Mouse (Mus musculus) layer of hippocampus, adult 9-10 months (tissue): ENCODE data around the gene Cmtr2.

Source experiments
- DNase-seq: peaks from one replicate; pipeline ENCODE4 v3.0.0; 2022; ENCODE audit warnings: low spot score

Gene Cmtr2

DNA sequence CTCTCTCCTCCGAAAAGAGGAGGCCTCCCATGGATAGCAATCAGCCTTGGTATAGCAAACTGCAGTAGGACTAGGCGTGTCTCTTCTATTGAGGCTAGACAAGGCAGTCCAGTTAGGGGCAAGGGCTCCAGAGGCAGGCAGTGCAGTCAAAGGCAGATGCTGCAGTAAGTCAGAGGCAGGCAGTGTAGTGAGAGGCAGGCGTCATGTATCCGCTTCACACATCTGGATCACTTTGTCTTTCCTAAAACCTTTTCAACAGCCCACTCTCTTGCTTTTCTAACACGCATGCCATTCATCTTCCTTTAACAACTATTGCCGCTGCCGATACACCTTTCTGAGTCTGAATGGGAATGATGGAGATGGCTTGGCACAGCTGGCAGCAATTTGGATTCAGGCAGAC is at the start of gene Cmtr2:
TSS of gene Cmtr2 (plus strand) at position 301 of the 400 bp plus-strand sequence.
- DNase-seq: no peak

DNA sequence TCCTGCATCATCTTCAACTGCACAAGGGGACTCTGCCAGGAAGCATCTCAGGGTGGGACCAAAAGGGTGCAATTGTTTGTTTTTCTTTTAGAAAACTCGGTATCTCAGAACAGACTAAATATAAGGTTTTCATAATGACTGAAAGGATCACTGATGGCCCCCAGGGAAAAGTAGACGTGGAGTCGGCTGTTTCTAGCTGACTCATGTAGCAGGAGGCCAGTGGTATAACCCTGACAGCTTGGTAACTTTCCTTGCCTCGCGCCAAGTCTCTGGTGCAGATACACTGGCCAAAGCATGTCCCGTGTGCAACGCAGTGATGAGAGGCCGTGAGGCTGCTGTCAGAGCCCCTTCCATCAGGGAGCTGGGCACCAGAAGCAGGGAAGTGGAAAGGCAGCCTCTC is 49.2 kb upstream of the Cmtr2 start:
- no peak for DNase-seq

DNA sequence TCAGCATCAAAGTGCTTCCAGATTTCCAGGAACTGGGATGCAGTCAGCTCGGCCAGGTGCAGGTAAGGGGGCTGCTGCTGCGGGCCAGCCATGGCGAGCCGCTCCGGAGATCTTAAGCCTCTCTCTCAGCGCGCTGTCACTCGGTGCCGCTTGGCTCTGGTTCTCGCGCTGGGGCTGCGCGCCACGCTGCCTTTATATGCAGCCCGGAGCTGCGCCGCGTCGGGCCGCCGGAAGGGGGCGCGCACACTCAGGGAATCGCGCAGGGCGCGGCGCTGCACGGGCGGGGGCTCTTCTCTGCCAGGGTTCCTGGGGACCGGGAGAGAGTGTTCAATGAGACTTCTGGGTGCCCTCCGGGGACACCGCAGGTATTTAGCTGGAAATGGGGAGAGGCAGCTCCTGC is 47.4 kb upstream of the Cmtr2 start, which contains the start of gene Calb2:
TSS of gene Calb2 (minus strand) at position 165 of the 400 bp plus-strand sequence.
- DNase-seq: peak; percentile 31

DNA sequence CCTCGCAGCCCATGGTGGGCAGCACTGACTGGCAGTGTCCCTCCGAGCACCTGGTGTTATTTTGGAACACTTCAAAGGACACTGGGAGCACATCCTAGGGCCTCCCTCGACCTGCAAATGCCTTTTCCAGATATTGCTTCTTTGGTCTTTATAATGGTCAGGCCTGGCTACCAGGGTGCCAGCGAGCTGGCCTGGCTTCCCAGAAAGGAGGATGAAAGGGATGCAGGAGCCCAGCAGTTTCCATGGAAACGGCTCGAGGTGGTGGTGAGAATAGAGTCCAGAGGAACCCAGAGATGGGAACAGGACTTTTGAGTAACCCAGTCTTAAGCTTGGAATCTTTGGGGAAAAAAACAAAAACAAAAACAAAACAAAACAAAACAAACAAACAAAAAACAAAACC is 43.3 kb upstream of the Cmtr2 start:
- DNase-seq: no peak

DNA sequence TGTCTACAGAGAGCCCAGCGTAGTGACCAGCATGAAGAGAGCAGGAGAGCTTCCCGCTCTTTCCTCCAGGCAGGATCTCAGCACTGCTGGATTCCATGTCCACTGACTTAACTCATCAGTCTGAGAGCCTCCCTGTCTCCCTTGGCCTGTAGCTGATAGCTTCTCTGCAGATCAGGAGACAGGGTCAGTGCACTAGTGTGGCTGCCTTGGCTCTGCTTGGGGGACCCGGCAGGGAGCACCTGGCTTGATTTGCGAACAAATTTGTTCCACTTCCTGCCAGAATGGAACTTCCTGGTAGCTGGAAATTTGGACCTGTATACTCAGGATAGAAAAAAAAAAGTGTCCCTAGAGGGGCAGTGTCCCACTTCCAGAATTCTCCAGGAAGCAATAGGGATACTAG is 40.6 kb upstream of the Cmtr2 start:
- no peak for DNase-seq

DNA sequence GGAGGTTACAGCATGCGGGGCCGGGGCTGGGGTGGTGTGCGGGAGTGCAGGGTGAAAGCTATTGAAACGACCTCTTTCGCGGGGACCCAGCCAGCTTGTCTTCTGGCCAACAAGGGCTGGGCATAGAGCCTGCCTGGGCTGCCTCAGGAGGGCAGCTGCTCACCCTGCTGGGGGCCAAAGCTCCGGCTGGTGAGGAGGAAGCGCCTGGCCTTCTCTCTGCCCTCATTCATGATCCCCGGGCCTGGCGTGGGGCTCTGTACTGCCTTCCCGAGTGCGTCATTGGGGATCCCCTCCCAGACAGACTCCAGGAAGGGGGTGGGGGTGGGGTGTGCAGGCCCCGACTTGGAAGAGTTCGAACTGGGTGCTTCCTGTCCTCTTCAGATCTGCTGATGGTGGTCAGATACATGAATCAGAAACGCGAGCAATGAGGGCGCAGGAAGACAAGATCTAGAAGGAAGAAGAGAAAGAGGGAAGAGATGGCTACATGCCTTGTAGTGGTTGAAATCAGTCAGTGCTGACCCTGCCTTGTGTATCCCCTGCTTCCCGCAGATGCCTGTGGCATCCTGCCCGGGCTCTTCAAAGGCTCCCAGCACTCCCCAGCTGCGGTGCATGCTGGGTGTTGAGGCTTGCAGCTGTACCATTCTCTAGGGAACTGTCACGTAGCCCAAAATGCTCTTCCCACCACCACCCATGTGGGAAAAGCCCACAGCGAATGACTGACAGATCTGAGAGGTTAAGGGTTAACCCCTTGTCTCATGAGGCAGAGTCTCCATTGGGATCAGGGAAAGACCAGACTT is 37.9 kb upstream of the Cmtr2 start:
- DNase-seq: no peak

DNA sequence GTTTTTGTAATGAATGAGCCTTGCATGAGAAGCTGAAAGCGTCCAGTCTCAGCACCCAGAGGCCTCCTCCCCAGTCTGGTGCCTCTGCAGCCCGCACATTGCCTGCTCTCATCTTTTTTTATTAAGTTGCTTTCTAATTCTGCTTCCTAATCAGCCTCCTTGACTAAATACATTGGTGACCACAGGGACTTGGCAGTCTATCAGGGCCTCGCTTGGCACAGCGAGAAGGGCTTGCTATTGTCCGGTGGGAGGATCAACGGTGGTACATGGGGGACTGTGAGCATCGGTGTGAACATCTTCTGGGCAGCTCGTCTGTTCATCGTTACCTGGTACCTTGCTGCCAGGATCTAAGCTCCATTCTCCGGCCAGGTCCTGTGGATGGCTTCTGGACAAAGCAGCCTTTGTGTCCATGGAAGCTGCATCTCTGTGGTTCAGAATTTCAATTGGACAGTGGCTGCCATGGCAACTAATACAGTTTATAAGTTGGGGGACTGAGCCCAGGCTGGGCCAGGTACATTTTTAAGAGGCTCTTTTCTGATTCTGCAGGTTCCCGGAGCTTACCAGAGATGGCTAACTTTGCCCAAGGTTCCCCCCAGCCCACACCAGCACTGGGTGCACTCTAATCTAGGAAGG is 32.6 kb upstream of the Cmtr2 start:
- DNase-seq: no peak

DNA sequence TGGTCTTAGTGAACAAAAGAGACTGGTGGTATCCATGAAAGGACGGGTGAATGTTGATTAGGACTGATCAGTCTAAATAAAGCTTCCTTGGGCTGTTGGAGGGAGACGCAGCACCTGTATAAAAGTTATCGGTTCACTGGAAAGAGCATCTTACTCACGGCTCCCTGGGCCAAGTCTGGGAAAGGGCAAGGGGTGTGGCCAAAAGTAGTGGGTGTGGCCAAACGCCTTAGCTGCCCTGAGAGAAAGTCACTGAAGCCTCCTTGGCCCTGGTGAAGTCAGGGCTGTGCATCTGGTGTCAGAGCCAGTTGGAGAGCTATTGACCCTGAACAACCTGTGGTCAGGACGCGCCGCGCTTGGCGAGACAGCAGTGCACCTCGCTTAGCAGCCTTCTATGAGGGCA is 31.7 kb upstream of the Cmtr2 start:
- no peak for DNase-seq

DNA sequence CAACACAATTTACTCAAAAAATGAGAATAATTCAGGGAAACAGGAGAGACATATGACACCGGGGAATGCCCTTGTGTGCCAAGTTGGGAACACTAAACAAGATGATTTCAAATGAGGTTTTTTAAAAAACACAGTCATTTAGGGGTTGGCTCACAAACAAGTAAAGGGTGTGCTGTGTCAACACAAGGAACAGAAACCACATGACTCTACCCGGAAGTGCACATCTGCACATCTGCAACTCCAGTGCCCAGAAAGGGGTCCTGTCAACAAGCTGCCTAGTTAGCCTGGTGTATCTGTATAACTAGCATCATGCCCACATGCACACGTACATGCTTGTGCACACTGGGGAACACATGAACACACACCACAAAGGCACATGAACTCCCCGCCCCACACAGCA is 29.9 kb upstream of the Cmtr2 start:
- no peak for DNase-seq

DNA sequence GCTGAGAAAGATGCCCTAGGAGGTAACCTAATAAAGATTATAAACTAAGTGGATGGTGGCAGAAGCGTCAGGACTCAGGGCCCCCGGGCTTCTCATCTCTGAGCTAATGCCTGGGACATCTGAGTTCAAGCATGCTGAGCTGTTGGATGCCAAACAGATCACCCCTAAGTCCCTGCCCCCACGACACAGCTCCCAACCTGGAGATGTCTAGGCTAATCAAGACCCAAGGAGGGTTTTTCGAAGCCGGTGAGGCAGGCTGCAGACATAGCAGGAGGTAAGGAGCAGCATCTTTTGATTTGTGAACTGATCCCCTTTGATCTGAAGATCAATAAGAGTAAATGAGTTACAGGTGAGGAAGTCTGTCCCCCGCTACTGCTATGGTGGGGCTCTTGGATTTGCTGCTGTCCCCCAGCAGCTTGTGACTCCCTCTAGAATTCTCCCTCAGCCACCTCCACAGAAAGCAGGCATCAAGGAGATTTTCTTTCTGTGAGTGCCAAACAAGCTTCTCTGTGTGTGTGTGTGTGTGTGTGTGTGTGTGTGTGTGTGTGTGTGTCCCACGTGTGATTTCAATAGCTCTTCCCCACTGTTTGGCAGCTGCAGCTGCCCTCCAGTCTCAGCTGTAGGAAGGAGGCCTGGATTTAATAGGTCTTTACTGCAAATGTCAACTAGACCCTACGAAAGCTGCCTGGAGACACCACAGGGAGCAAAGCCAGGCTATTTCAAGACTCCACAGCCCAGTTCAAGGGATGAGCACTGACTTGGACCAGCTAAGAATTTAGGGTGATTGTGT is 26.3 kb upstream of the Cmtr2 start:
- DNase-seq: no peak

DNA sequence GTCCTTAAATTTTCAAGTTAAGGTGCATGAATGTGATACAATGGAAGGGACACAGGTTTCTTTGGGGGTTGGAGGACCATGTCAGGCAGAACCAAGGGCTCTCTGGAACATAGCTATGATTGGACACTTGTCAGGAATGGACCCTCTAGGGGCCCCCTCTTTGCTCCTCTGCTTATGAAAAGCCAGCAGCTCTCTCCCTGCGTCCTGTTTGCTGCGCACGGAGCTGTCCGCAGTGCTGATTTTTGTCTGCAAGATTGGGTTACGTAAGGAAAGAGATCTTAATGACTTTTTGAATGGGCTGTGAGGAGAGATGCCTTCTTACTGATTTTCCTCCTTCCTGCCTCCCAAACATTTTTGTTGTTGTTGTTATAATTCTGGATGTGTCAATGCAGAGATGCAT is 18.8 kb upstream of the Cmtr2 start:
- DNase-seq: no peak

DNA sequence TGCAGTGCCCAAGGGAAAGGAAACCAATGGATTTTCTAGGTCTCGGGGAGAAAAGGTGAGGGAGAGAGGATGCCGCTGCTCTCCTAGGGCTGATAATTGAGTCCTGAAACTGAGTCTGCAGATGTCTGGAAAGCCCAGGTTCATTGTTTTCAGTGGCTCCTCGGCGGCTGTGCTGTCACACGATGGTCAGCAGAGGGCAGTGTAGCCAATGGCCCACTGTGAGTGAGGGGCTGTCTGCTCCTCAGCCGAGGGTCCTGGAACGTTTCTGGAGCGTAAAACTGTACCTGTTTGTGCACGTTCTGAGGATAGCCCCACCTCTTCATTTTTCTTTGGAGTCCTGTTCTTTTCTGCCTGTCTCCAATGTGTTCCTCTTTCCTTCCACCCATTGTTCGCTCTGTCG is 13.7 kb upstream of the Cmtr2 start:
- DNase-seq: no peak

DNA sequence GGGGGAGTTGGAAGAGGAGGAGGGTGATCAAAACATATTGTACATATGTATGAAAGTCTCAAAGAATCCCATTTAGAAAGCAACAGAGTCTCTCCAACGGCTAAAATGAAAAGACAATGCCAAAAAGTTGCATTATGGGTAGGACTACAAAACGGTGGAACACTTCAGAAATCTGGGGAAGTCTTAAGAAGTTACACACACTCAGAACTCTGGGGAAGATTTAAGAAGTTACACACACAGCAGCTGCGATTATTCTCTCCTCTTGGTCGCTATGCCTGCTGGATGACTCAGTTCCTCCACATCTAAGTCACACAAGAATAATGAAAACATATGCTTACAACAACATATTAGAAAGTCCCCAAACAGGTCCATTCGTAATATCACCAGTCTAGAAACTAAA is 788 bp downstream of the Cmtr2 start:
- no peak for DNase-seq

DNA sequence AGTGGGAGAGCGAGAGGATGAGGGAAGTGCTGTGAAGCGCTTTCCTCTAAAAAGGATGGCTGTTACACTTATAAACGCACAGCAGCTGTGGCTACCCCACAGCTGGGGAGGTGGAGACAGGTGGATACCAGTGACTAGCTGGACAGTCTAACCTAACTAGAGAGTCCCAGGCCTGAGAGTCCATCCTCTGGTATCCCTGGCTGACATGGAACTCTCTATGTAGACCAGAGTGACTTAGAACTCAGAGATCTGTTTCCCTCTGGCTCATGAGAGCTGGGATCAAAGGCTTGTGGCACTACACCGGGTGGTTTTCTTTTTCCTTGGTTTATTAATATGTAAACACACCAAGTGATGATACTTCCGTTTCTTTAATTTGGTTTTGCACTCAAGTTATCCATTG is 1.7 kb downstream of the Cmtr2 start:
- DNase-seq: no peak

DNA sequence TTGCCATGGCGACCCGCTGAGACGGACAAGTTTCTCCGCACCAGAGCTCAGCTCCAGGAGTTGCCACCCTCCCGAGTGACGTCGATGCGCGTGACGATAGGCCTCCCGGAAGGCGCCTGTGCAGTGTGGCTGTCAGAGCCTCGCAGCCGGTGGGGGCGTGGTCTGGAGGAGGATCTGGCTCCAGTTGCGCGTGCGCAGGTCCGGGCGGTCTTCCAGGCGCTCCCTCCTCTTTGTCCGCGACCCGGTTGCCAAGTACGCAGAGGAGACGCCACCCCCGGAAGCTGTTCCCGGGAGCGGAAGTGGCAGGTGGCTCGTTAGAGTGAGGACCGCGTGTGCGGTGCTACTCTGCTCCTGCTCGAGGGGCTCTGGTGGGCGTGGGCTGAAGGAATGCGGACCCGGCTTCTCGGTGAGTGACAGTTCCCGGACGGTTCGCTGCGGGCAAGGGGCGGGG is 2.2 kb downstream of the Cmtr2 start:
- peak; percentile 96 for DNase-seq

DNA sequence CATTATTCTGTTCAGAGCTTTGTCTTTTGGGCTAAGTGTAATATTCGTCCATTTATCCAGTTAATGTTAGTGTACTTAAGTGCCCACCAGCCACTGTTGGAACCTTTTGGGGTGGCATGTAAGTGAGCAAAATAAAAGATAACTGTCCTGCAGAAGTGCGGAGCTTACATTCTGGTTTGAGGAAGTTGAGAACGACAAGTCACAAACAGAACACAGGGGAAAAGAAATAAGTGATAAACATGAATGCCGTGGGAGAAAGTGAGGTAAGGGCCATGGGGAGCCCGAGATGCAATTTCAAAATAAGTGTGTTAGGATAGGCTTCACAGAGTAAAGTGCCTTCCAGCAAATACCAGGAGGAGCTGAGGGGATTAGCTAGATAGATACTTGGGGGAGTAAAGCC is 3.0 kb downstream of the Cmtr2 start:
- DNase-seq: no peak

DNA sequence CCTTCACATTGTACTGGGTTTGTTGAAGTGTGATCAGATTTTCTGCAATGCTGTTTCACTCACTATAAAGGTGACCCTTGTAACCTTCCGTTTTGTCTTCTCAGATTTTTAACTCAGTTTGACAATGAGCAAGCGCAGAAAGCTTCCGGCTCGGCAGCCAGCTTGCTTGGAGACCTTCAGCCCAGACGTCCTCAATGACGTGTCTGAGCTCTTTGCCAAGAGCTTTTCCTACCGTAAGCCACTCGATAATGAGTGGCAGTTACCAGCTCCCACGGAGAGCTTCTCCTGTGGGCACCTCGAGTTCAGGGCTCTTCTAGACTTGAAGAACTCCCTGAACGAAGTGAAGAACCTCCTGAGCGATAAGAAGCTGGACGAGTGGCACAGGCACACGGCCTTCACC is 5.5 kb downstream of the Cmtr2 start:
- no peak for DNase-seq

DNA sequence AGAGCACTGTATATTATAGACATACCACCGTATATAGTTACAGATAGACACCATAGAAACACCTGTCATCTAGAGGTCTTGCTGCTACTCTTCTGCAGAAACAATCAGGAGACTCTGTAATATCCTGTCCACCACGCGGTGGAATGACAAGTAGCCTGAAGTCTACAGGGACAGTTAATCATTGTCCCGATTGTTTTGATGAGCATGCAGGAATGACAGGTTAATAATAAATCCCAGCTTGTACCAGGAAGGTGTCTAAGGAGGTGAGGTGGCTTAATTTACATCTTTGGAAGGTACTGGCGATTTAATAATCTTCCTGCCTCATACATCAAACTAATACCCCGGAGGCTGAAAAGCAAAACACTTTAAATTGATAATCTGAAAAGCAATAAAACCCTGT is 15.3 kb downstream of the Cmtr2 start:
- DNase-seq: no peak

DNA sequence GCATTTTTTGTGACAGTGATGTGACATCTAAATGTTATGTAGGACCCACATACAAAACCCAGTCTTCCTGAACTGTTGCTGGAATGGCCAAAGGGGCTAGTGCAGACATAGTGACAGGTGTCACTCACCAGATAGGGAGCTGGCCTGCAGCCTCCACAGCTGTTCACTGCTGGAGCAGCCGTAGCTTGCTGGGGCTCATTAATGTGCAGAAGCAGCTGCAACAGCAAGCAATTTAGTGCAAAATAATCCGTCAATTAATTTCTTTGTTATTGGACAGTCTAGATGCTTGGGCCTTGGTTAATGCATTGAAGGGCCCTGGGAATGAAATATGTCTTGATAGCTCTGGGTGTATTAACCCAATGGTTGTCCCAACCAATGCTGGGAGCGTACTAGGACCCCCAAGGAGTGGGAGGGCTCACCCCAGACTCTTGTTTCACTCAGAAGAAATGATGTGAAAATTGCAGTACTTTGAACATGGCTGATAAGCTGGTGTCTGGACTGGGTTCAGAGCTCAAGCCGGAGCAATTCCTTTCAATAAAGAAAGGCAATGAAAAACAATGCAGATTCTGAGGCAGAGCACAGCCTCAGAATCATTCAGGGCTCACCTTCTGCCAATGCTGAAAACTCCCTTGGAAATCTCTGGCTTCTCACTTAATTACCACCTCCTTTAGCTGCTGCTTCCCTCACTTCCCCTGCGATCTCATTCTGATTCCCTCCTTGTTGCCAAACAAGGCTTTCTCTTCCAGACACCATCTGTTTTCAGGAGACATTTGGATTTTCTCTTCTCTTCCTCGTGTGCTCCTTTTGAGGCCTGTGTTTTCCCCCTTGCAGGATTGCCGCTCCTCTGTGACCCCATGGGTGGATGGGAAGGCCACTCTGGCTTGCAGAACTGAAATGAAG is 27.1 kb downstream of the Cmtr2 start:
- no peak for DNase-seq

DNA sequence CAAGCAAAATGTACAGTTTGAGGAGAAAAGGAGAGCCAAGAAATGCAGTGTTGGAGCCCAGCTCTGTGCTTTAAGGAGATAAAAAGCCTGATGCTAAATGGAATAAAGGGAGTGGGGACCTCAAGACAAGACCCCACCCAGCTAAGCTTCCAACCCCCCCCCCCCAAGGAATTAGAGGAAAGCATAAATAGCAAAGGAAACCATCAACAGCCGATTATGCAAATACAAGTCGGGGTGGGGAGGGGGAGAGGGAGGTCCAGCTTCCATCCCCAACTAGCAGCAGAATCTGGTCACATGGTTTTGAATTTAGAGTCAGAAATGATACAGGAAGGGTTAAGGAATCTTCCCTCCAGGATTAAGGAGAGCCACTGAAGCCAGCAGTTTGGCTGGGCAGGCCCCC is 29.1 kb downstream of the Cmtr2 start:
- no peak for DNase-seq

DNA sequence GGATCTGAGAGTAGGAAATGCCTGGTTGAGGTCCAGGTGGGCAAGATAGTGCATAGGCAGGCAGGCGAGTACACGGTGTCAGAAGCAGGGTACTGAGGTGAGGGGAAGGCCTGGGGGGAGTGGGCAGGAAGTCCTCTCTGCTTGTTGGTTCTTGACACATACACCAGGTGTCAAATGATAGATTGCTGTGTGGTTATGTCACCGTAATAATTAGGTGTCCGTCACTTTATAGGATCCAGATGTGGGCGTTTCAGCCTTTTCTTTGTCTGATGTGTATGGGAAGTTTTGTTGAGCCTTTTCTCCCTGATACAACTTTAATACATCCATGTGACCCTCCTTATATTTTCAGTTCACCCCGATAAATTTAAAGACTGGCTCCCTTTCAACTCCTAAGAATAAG is 31.8 kb downstream of the Cmtr2 start:
- DNase-seq: no peak

DNA sequence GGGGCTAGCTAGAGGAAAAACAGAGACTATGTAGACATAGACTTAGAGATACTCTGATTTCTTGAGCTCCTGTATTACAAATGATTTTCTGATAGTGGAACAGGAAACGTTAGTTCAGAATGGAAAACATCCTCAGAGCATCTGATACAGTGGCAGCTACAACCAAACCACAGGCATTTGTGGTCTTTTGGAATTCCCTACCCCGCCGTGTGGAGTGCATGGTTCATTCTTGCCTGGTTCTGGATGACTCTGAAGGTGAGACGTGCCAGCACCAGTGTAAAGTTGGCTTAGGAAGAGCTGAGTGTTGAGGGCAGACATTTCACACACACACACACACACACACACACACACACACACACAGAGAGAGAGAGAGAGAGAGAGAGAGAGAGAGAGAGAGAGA is 38.5 kb downstream of the Cmtr2 start:
- DNase-seq: no peak
